ENCODE assay signal across 14 mouse cellular contexts in the genomic region with DNA sequence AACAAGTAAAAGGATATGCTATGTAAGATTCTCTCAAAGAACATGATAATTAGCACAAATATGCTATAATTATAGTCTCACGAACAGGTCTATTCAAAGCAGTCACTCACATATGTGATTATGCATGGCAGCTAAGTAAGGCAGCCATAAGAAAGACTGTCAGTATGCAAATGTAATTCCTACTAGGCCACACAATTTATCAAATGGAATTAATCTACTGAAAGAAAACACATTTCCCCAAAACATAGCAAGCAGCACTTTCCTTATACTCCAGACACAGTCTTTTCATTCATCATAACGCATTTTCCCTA.
"Had no signal": no experiment of that assay in that cellular context is flagged by ENCODE, and none has a peak within 500 bp of the region (broad histone marks: within the 10 kb centered on the region; RNA-seq: fewer than 3 reads in every experiment).

No protein-coding gene starts in this region.

- H3K4me2 ChIP-seq: liver, embryonic 11.5 days; lung, embryonic 14.5 days; neural tube, embryonic 15.5 days had no signal

- H3K36me3 ChIP-seq: limb, embryonic 10.5 days; neural tube, embryonic 15.5 days had no signal

- H3K27ac ChIP-seq: left cerebral cortex, adult 2 months; limb, embryonic 10.5 days; macrophage; neural tube, embryonic 15.5 days had no signal

- H3K9me3 ChIP-seq: limb, embryonic 10.5 days; neural tube, embryonic 15.5 days had no signal

- H3K9ac ChIP-seq: lung, embryonic 14.5 days; neural tube, embryonic 15.5 days had no signal

- H3K27me3 ChIP-seq: megakaryocyte, embryonic 14.5 days; neural tube, embryonic 15.5 days had no signal

- DNase-seq: kidney, postnatal 25 days; lung, embryonic 14.5 days; lung, postnatal 14 days; right cerebral cortex, postnatal 4 days; spleen, adult 18-20 months; thymus, adult 18-20 months; thymus, postnatal 14 days had no signal

- H3K4me3 ChIP-seq: left cerebral cortex, adult 2 months; limb, embryonic 10.5 days; megakaryocyte, embryonic 14.5 days; myocyte; neural tube, embryonic 15.5 days had no signal

- H3K4me1 ChIP-seq: limb, embryonic 10.5 days; megakaryocyte, embryonic 14.5 days; neural tube, embryonic 15.5 days had no signal
